Mouse (Mus musculus) hindbrain, embryonic 11.5 days (tissue): ENCODE measurements around the gene Gm15262. TPM values are rescaled to one million over a fixed set of nuclear protein-coding genes. Genes with fewer than 3 reads are reported as not detected.
A peak's percentile ranks its signal among the peaks of the same experiment; 100 is the strongest.
"Not testable (repeated sequence)": the region's sequence is repeated elsewhere in the genome, so short reads cannot be mapped to it uniquely, and the experiment has no call there.

ENCODE experiments used
- ATAC-seq: fragments of 200-750 bp; cut with Nextera tagmentation; 2 replicates; pipeline ENCODE4 v1.8.0; 2017; ENCODE audit warnings: mild to moderate bottlenecking, moderate TSS enrichment, moderate library complexity; ENCODE audit not compliant: low FRiP score
- DNase-seq: peaks from one replicate; pipeline ENCODE4 v3.0.0-alpha.2; 2015; ENCODE audit warnings: low spot score
- H3K27ac ChIP-seq: fragments of 300-500 bp; sonication (generic); 2 replicates; pipeline ENCODE4 v1.5.1; 2014; ENCODE audit warnings: mild to moderate bottlenecking, low read depth, low read length
- H3K27me3 ChIP-seq: fragments of 300-500 bp; sonication (generic); 2 replicates; pipeline ENCODE4 v1.6.1; 2014; ENCODE audit warnings: mild to moderate bottlenecking, low read length, moderate library complexity, mixed read lengths; ENCODE audit not compliant: control insufficient read depth, insufficient read depth
- H3K36me3 ChIP-seq: fragments of 300-500 bp; sonication (generic); 2 replicates; pipeline ENCODE4 v1.6.1; 2014; ENCODE audit warnings: mild to moderate bottlenecking, low read length, moderate library complexity, mixed read lengths; ENCODE audit not compliant: control insufficient read depth, insufficient read depth
- H3K4me1 ChIP-seq: fragments of 300-500 bp; sonication (generic); replicated peaks from 2 replicates; pipeline ENCODE4 v1.6.1; 2014; ENCODE audit warnings: low read length, mixed read lengths; ENCODE audit not compliant: control insufficient read depth, insufficient read depth
- H3K4me2 ChIP-seq: fragments of 300-500 bp; sonication (generic); replicated peaks from 2 replicates; pipeline ENCODE4 v1.6.1; 2014; ENCODE audit warnings: mild to moderate bottlenecking, low read depth, low read length
- H3K4me3 ChIP-seq: fragments of 300-500 bp; sonication (generic); 2 replicates; pipeline ENCODE4 v1.5.1; 2014; ENCODE audit warnings: low read depth, low read length
- H3K9ac ChIP-seq: fragments of 300-500 bp; sonication (generic); 2 replicates; pipeline ENCODE4 v1.6.1; 2014; ENCODE audit warnings: low read depth, low read length
- H3K9me3 ChIP-seq: fragments of 300-500 bp; sonication (generic); 2 replicates; pipeline ENCODE4 v1.6.1; 2016; ENCODE audit warnings: low read length; ENCODE audit not compliant: control insufficient read depth
- WGBS: fragments of 180-500 bp; shearing (Covaris S2); extraction: QIAGEN DNeasy Blood & Tissue Kit; methylation state at CpG from one replicate; pipeline ENCODE4 v1.1.7; 2014; 5-methylcytosine and 5-hydroxymethylcytosine counted together
- polyA plus RNA-seq: library from polyadenylated mRNA; unstranded; fragments of >200 nt; fragmentation: Nextera tagmentation; extraction: Ambion mirVana; gene quantifications from 2 replicates; pipeline ENCODE4 v1.2.1, GENCODE M21; 2014

Gm15262 gene
- not detected in 2 replicates for polyA plus RNA-seq

DNA sequence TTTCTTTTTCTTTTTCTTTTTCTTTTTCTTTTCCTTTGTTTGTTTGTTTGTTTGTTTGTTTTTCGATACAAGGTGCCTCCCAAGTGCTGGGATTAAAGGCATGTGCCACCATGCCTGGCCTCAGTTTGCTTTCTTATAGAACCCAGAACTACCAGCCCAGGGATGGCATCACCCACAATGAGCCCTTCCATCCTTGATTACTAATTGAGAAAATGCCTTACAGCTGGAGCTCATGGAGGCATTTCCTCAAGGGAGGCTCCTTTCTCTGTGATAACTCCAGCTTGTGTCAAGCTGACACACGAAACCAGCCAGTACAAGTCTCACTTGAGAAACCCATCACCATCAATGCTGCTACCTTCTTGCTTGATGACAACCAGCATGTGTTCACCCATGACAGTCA lies at the start of gene Gm15262:
Gene Gm15262 (plus strand): TSS at position 301 of the 400 bp plus-strand sequence.
- H3K36me3 ChIP-seq, H3K4me3 ChIP-seq, H3K9me3 ChIP-seq, H3K4me1 ChIP-seq, H3K27me3 ChIP-seq, H3K4me2 ChIP-seq, H3K27ac ChIP-seq, H3K9ac ChIP-seq, DNase-seq, ATAC-seq: not testable (repeated sequence)
- WGBS = 85% methylated on average over 2 of the region's 2 CpGs

DNA sequence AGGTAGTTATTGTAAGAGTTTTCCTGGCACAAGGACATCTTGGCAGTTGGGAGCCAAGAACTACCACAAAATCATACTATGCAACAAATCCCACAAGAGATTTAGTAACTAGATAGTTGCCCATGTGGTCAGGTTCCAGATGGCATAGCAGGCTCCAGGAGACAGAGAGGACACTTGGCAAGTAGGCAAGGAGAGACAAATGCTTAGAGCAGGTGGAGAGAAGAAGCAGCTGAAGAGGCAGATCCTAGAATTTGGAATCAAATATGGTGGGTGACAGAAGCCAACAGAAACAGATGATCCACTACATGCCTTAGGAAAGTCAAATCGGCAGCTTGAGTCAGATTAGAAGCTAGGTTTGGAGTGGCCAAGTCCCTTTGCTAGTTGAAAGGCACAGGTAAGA lies 20.9 kb downstream of the Gm15262 start:
- ATAC-seq = no peak

DNA sequence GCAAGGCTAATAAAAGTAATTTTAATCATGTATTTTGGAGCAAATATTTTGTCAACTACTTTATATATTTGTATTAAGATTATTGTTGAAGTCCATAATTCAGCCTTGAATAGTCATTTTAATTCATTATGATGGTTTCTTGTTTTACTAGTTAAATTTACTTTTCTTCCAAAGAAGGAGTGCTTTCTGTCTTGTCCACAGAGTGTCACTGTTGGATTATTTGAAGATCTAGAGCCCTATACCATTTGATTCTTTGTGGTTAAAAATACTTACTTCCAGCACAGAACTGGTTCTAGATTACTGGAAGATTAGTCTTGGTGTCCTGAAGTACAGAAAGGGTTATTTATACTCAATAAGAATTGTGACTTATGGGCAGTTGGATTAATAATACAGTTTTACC lies 29.2 kb downstream of the Gm15262 start:
- Histone ChIP-seq H3K9ac (no peak overlapping the region), H3K4me1 (no peaks in the 10 kb centered on the region), H3K36me3 (no peaks in the 10 kb centered on the region), H3K4me3 (no peak overlapping the region), H3K4me2 (no peak overlapping the region), H3K9me3 (no peaks in the 10 kb centered on the region), H3K27me3 (no peaks in the 10 kb centered on the region), H3K27ac (no peak overlapping the region)
- ATAC-seq (no peak), DNase-seq (no peak)

More for the DNA sequence above, 20.9 kb downstream of the Gm15262 start:
- Histone ChIP-seq H3K4me2 (no peak overlapping the region), H3K9me3 (no peaks in the 10 kb centered on the region), H3K4me3 (no peak overlapping the region), H3K27me3 (peaks cover 3% of the 10 kb centered on the region; the same call in 1 of the 2 replicates), H3K36me3 (no peaks in the 10 kb centered on the region), H3K27ac (no peak overlapping the region), H3K4me1 (no peaks in the 10 kb centered on the region), H3K9ac (no peak overlapping the region)
- WGBS = 73% methylated on average over 1 of the region's 1 CpGs
- DNase-seq = no peak

DNA sequence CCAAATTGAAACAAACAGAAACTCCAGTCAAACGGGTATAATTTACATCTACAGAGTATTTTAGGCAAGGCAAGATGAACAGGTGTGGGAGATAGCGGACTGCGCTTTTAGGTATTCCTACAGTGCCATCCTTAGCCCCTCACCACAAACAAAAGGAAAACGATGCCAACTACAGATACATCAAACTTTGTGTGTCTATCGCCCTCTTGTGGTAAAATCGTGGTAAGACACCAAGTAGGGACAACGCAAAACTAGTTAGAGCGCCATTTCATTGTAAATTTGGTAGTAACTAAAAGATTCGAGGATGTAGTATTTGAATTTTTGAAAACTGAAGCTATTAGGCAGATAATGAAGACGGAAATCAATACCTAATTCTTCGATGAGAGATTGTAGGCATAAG lies 83.7 kb downstream of the Gm15262 start:
- Histone ChIP-seq H3K27me3 (no peaks in the 10 kb centered on the region; the same call in 1 of the 2 replicates), H3K4me1 (no peaks in the 10 kb centered on the region), H3K36me3 (no peaks in the 10 kb centered on the region), H3K4me2 (no peak overlapping the region), H3K27ac (no peak overlapping the region), H3K9me3 (no peaks in the 10 kb centered on the region), H3K4me3 (no peak overlapping the region), H3K9ac (no peak overlapping the region)
- ATAC-seq (no peak), DNase-seq (peak; percentile 26)
- WGBS = 42% methylated on average over 11 of the region's 11 CpGs

DNA sequence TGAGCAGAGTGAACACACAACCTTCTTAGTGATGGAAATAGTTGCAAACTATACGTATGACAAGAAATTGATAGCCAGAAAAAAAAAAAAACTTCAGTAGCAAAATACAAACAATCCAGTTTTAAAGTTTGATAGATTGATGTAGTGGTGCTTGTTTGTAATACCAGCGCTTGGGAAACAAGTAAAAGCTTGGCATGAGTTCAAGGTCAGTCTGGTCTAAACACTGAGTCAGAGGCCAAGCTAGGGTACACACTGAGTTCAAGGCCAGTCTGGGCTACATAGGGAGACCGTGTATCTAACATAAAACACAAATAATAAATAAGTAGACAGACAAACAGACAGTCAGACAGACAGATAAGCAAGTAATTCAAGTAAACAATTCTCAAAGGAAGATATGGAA lies 84.2 kb downstream of the Gm15262 start:
- Histone ChIP-seq H3K4me2 (no peak overlapping the region), H3K27me3 (no peaks in the 10 kb centered on the region; the same call in 1 of the 2 replicates), H3K27ac (no peak overlapping the region), H3K36me3 (no peaks in the 10 kb centered on the region), H3K9me3 (no peaks in the 10 kb centered on the region), H3K9ac (no peak overlapping the region), H3K4me3 (no peak overlapping the region), H3K4me1 (no peaks in the 10 kb centered on the region)
- WGBS = 66% methylated on average over 3 of the region's 3 CpGs
- ATAC-seq (no peak), DNase-seq (no peak)

DNA sequence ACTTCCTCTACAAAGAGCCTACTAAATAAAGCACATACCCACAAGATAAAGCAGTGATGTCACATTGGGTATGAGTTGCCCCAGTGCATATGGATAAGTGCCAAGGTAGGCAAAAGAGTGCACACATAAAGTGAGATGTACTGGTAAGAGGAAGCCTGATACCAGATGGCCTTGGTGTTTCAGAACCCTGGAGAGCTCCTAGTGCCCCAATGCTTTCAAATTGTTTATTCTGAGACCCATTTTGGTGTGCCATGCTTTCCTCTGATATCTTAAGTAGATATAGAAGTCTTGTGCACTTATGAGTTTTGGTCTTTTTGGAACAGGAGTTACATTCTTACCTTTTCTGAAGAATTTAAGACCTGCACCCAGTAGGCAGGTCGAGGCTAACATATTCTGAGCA lies 88.3 kb downstream of the Gm15262 start:
- no peak overlapping the region for H3K4me2 ChIP-seq
- DNase-seq (peak; percentile 15), ATAC-seq (no peak)
- no peak overlapping the region for H3K9ac ChIP-seq
- no peaks in the 10 kb centered on the region for H3K4me1 ChIP-seq
- WGBS = 61% methylated on average over 1 of the region's 1 CpGs
- H3K27ac ChIP-seq = no peak overlapping the region
- peaks cover 2% of the 10 kb centered on the region; the same call in 1 of the 2 replicates for H3K27me3 ChIP-seq
- H3K36me3 ChIP-seq = no peaks in the 10 kb centered on the region
- H3K9me3 ChIP-seq = no peaks in the 10 kb centered on the region
- no peak overlapping the region for H3K4me3 ChIP-seq

DNA sequence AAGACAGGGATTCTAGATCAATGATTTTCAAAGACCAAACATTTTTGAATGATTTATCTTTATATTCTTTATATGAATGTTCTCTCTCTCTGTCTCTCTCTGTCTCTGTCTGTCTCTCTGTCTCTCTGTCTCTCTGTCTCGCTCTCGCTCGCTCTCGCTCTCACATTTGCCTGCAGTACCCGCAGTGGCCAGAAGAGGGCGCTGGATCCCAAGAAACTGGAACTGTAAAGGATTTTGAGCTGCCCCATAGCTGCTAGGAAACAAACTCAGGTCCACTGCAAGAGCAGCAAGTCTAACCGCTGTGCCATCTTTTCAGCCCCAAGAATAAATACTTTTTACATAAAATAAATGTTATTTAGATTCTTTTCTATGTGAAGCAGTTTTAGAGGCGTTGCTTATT lies 98.5 kb downstream of the Gm15262 start:
- H3K9ac ChIP-seq = no peak overlapping the region
- ATAC-seq (no peak), DNase-seq (peak; percentile 61)
- no peaks in the 10 kb centered on the region for H3K36me3 ChIP-seq
- H3K9me3 ChIP-seq = no peaks in the 10 kb centered on the region
- H3K27ac ChIP-seq = no peak overlapping the region
- no peaks in the 10 kb centered on the region; the same call in 1 of the 2 replicates for H3K27me3 ChIP-seq
- H3K4me1 ChIP-seq = no peaks in the 10 kb centered on the region
- H3K4me3 ChIP-seq = no peak overlapping the region
- 39% methylated on average over 8 of the region's 8 CpGs for WGBS
- H3K4me2 ChIP-seq = no peak overlapping the region

DNA sequence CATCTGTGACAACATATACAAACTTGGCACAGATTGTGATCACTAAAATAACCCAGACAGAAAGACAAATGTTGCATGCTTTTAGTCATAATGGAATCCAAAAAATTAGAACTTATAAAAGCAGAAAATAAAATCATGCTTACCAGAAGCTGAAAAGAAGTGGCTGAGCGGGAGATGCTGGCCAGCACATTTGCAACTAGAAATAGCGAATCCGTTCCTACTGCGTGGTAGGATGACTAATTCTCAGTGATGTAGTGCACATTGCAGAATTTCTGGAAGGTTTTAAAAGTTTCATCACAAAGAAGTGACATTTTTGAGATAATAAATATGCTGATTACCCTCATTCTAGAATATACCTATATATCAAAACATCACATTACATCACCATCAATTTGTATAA lies 100.7 kb downstream of the Gm15262 start:
- Histone ChIP-seq H3K27me3 (no peaks in the 10 kb centered on the region; the same call in 1 of the 2 replicates), H3K9me3 (no peaks in the 10 kb centered on the region), H3K4me1 (no peaks in the 10 kb centered on the region), H3K27ac (no peak overlapping the region), H3K36me3 (no peaks in the 10 kb centered on the region), H3K4me3 (no peak overlapping the region), H3K9ac (no peak overlapping the region), H3K4me2 (no peak overlapping the region)
- DNase-seq = no peak
- ATAC-seq = no peak
- 90% methylated on average over 4 of the region's 4 CpGs for WGBS

DNA sequence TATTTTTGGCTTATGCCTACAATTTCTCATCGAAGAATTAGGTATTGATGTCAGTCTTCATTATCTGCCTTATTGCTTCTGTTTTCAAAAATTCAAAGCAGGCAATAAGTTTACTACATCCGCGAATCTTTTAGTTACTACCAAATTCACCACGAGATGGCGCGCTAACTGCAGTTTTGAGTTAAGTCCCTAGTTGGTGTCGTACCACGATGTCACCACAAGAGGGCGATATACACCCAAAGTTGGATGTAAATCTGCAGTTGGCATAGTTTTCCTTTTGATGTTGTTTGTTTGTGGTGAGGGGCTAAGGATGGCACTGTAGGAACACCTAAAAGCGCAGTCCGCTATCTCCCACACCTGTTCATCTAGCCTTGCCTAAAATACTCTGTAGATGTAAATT lies 111.9 kb downstream of the Gm15262 start:
- H3K27ac ChIP-seq = no peak overlapping the region
- H3K9me3 ChIP-seq = no peaks in the 10 kb centered on the region
- H3K9ac ChIP-seq = no peak overlapping the region
- no peaks in the 10 kb centered on the region for H3K36me3 ChIP-seq
- no peak for ATAC-seq
- no peaks in the 10 kb centered on the region for H3K4me1 ChIP-seq
- no peak overlapping the region for H3K4me3 ChIP-seq
- WGBS = 21% methylated on average over 11 of the region's 11 CpGs
- H3K4me2 ChIP-seq = no peak overlapping the region
- peak; percentile 80 for DNase-seq
- no peaks in the 10 kb centered on the region for H3K27me3 ChIP-seq
